Mouse (Mus musculus) erythroblast, embryonic 14.5 days (primary cell): ENCODE measurements around the gene Ifitm6.
"Not testable (repeated sequence)": the region's sequence is repeated elsewhere in the genome, so short reads cannot be mapped to it uniquely, and the experiment has no call there.

Experiments used
- GATA1 ChIP-seq: IDR thresholded peaks from 2 replicates; pipeline ENCODE4 v1.6.1; 2012; ENCODE audit warnings: low read length, inconsistent platforms, mixed read lengths
- TAL1 ChIP-seq: IDR thresholded peaks from 3 replicates; pipeline ENCODE4 v1.6.1; 2012; ENCODE audit warnings: low read length, inconsistent platforms, mixed read lengths

DNA sequence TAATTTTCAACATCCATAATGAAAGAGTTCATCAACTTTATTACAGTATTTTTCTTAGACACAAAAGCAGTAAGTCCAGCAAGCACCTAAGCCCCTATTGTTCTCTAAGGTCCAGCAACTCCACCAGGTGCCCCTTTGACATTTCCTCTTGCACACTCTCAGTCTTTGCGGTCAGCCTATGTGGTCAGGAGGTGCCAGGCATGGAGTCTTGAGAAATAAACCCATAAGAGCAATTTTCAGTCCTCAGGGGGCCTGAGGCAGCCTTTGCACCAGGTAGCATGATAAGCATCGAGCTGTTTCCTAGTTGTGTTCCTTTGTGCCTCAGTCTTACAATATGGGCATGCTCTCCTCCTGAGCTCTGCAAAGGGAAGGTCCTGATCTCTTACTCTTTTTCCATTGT lies 18.9 kb upstream of the Ifitm6 start:
- TF ChIP-seq GATA1, TAL1: not testable (repeated sequence)
